Mouse (Mus musculus): ENCODE results near the gene Scfd2. TPM values are rescaled to one million over a fixed set of nuclear protein-coding genes. Genes with fewer than 3 reads are reported as not detected.

Gene Scfd2
- total and polyA plus RNA-seq, 2 experiments, result 8.5 to 11.5 TPM

- Histone ChIP-seq H3K36me3 (ENCODE audit: control insufficient read depth, insufficient read depth, low read length) (peaks cover 1% of the 10 kb centered on the region; the same call in 1 of the 2 replicates), H3K4me1 (ENCODE audit: control insufficient read depth, insufficient read depth, low read length) (peaks cover 7% of the 10 kb centered on the region), H3K79me2 (ENCODE audit: control insufficient read depth, insufficient read depth, low read length) (no peaks in the 10 kb centered on the region), H3K27ac (replicated peaks; ENCODE audit: insufficient read depth, low read depth, low read length) (peak overlapping the region; percentile 59), H3K4me3 (ENCODE audit: insufficient read depth, low read depth, low read length) (peak overlapping the region; percentile 69), H3K9ac (ENCODE audit: low read depth, low read length) (peak overlapping the region; percentile 90), H3K27me3 (ENCODE audit: control insufficient read depth, insufficient read depth, low read length) (no peaks in the 10 kb centered on the region)
- WGBS, result 25% methylated on average over 16 of the region's 16 CpGs
- peak; percentile 62 for DNase-seq (ENCODE audit: extremely low read depth, low read depth, low spot score)
- TF ChIP-seq CTCF (IDR thresholded peaks at IDR 0.05; ENCODE audit: low read depth, low read length) (no peak), POLR2A (IDR thresholded peaks at IDR 0.05; ENCODE audit: extremely low read depth, insufficient read depth, low read length) (no peak)
Measured at GRCm38 (mm10) chr5:74194027-74194840, 337.3 kb downstream of the Scfd2 start.

- peaks cover 1% of the 10 kb centered on the region; the same call in 1 of the 2 replicates for H3K36me3 ChIP-seq (ENCODE audit: control insufficient read depth, insufficient read depth, low read length)
- no peaks in the 10 kb centered on the region for H3K27me3 ChIP-seq (ENCODE audit: control insufficient read depth, insufficient read depth, low read length)
- WGBS, result 36% methylated on average over 7 of the region's 7 CpGs
- H3K79me2 ChIP-seq (ENCODE audit: control insufficient read depth, insufficient read depth, low read length), result no peaks in the 10 kb centered on the region
- TF ChIP-seq CTCF (IDR thresholded peaks at IDR 0.05; ENCODE audit: low read depth, low read length) (no peak), POLR2A (IDR thresholded peaks at IDR 0.05; ENCODE audit: extremely low read depth, insufficient read depth, low read length) (no peak)
- no peak overlapping the region for H3K27ac ChIP-seq (replicated peaks; ENCODE audit: insufficient read depth, low read depth, low read length)
- peak; percentile 55 for DNase-seq (ENCODE audit: extremely low read depth, low read depth, low spot score)
- H3K9ac ChIP-seq (ENCODE audit: low read depth, low read length), result no peak overlapping the region
- H3K4me1 ChIP-seq (ENCODE audit: control insufficient read depth, insufficient read depth, low read length), result peaks cover 7% of the 10 kb centered on the region
- H3K4me3 ChIP-seq (ENCODE audit: insufficient read depth, low read depth, low read length), result no peak overlapping the region
Measured at GRCm38 (mm10) chr5:74193626-74194025, 337.9 kb downstream of the Scfd2 start.

- H3K4me1 ChIP-seq (ENCODE audit: control insufficient read depth, insufficient read depth, low read length), result peaks cover 7% of the 10 kb centered on the region
- no peak for TF ChIP-seq POLR2A (IDR thresholded peaks at IDR 0.05; ENCODE audit: extremely low read depth, insufficient read depth, low read length)
- TF ChIP-seq CTCF (IDR thresholded peaks at IDR 0.05; ENCODE audit: low read depth, low read length), result no peak
- H3K79me2 ChIP-seq (ENCODE audit: control insufficient read depth, insufficient read depth, low read length), result no peaks in the 10 kb centered on the region
- H3K4me3 ChIP-seq (ENCODE audit: insufficient read depth, low read depth, low read length), result no peak overlapping the region
- WGBS, result 94% methylated on average over 2 of the region's 2 CpGs
- no peak for DNase-seq (ENCODE audit: extremely low read depth, low read depth, low spot score)
- H3K27me3 ChIP-seq (ENCODE audit: control insufficient read depth, insufficient read depth, low read length), result no peaks in the 10 kb centered on the region
- no peaks in the 10 kb centered on the region for H3K36me3 ChIP-seq (ENCODE audit: control insufficient read depth, insufficient read depth, low read length)
- H3K9ac ChIP-seq (ENCODE audit: low read depth, low read length), result no peak overlapping the region
- no peak overlapping the region for H3K27ac ChIP-seq (replicated peaks; ENCODE audit: insufficient read depth, low read depth, low read length)
Measured at GRCm38 (mm10) chr5:74193008-74193407, 338.6 kb downstream of the Scfd2 start.

DNA sequence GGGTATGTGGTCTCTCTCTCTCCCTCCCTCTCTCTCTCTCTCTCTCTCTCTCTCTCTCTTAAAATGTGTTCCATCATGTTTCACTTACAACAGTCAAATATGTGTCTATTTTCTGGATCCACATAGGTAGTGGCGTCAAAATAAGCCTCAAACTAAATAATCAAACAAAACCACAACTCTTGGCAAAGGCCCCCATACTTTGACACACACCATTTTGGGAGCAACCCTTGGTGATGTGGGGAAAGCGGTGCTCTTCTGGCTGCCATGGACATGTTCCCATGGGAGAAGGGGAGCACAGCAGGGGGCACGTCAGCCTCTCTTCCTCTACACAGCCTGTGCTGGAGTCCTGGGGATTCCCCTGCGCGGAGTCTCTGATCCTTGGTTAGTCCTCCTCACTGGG, 340.6 kb downstream of the Scfd2 start:
- Histone ChIP-seq H3K79me2 (ENCODE audit: control insufficient read depth, insufficient read depth, low read length) (no peaks in the 10 kb centered on the region), H3K4me3 (ENCODE audit: insufficient read depth, low read depth, low read length) (no peak overlapping the region), H3K9ac (ENCODE audit: low read depth, low read length) (no peak overlapping the region), H3K36me3 (ENCODE audit: control insufficient read depth, insufficient read depth, low read length) (no peaks in the 10 kb centered on the region), H3K27me3 (ENCODE audit: control insufficient read depth, insufficient read depth, low read length) (no peaks in the 10 kb centered on the region), H3K4me1 (ENCODE audit: control insufficient read depth, insufficient read depth, low read length) (peaks cover 5% of the 10 kb centered on the region; the same call in 1 of the 2 replicates), H3K27ac (replicated peaks; ENCODE audit: insufficient read depth, low read depth, low read length) (no peak overlapping the region)
- TF ChIP-seq CTCF (IDR thresholded peaks at IDR 0.05; ENCODE audit: low read depth, low read length), result no peak
- no peak for TF ChIP-seq POLR2A (IDR thresholded peaks at IDR 0.05; ENCODE audit: extremely low read depth, insufficient read depth, low read length)
- no peak for DNase-seq (ENCODE audit: extremely low read depth, low read depth, low spot score)
- 95% methylated on average over 5 of the region's 5 CpGs for WGBS

DNA sequence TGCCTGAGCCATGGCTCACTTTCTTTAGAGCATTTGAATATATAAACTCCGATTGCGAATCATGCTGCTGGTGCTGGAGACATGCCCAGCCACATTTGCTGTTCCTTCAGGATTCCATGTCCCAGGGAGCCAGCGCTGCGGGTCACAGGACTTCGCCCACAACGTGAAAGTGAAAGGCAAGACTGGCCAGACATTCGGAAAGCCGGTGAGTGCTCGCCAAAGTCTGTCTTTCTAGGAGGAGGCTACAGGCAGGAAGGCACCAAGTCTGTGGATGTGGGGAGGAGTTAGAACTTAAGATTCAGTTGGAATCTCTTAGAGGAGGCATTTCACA, 341.4 kb downstream of the Scfd2 start:
- no peak overlapping the region for H3K27ac ChIP-seq (replicated peaks; ENCODE audit: insufficient read depth, low read depth, low read length)
- H3K4me1 ChIP-seq (ENCODE audit: control insufficient read depth, insufficient read depth, low read length), result peaks cover 5% of the 10 kb centered on the region; the same call in 1 of the 2 replicates
- WGBS, result 36% methylated on average over 9 of the region's 9 CpGs
- TF ChIP-seq POLR2A (IDR thresholded peaks at IDR 0.05; ENCODE audit: extremely low read depth, insufficient read depth, low read length), result no peak
- no peak for TF ChIP-seq CTCF (IDR thresholded peaks at IDR 0.05; ENCODE audit: low read depth, low read length)
- no peak overlapping the region for H3K4me3 ChIP-seq (ENCODE audit: insufficient read depth, low read depth, low read length)
- no peaks in the 10 kb centered on the region for H3K36me3 ChIP-seq (ENCODE audit: control insufficient read depth, insufficient read depth, low read length)
- no peak overlapping the region for H3K9ac ChIP-seq (ENCODE audit: low read depth, low read length)
- H3K27me3 ChIP-seq (ENCODE audit: control insufficient read depth, insufficient read depth, low read length), result no peaks in the 10 kb centered on the region
- peak; percentile 55 for DNase-seq (ENCODE audit: extremely low read depth, low read depth, low spot score)
- no peaks in the 10 kb centered on the region for H3K79me2 ChIP-seq (ENCODE audit: control insufficient read depth, insufficient read depth, low read length)

Data from liver, adult 2 months (tissue).